In genomic region chr15:81045336-81045735, GRCm38 (mm10) we compare ENCODE assay signal across 8 mouse cellular contexts.
DNase-seq lines count a peak whose midpoint lies in the region; ATAC-seq and TF ChIP-seq lines count a peak whose summit lies in the region.
"Had no signal": no experiment of that assay in that cellular context is flagged by ENCODE, and none has a peak within 500 bp of the region (broad histone marks: within the 10 kb centered on the region; RNA-seq: fewer than 3 reads in every experiment).

No protein-coding gene starts in this region.

- 90% methylated on average over 4 of the region's 4 CpGs for WGBS in kidney, adult 2 months

- H3K36me3 ChIP-seq in MEL (ENCODE audit: control insufficient read depth in 1 of 2, insufficient read depth in 2 of 2, low read length in 2 of 2), result peaks cover 0 to 29% of the 10 kb centered on the region in 2 experiments; a peak in 2 of 4 replicates
- H3K36me3 ChIP-seq in kidney, adult 2 months (ENCODE audit: control insufficient read depth, insufficient read depth, low read length), result no peaks in the 10 kb centered on the region

- H3K79me2 ChIP-seq in MEL (ENCODE audit: control insufficient read depth, insufficient read depth, low read length, poor library complexity), result no peaks in the 10 kb centered on the region

- TF ChIP-seq POLR2A in MEL (IDR thresholded peaks at IDR 0.05; ENCODE audit: control insufficient read depth in 1 of 2, insufficient read depth in 1 of 2, low read depth in 1 of 2, low read length in 2 of 2, poor library complexity in 1 of 2), result no peak
- no peak for TF ChIP-seq POLR2A in kidney, adult 2 months (IDR thresholded peaks at IDR 0.05; ENCODE audit: low read depth, low read length)

- peak; percentile 84 to 89 for TF ChIP-seq EP300 in MEL (IDR thresholded peaks at IDR 0.05; ENCODE audit: low read depth in 1 of 2, low read length in 2 of 2)

- H3K9me3 ChIP-seq in MEL (replicated peaks; ENCODE audit: insufficient read depth, low read length), result no peaks in the 10 kb centered on the region
- H3K9me3 ChIP-seq: hindbrain, embryonic 12.5 days had no signal

- H3K27me3 ChIP-seq in MEL (ENCODE audit: control insufficient read depth in 1 of 2, insufficient read depth in 2 of 2, low read length in 2 of 2), result no peaks in the 10 kb centered on the region
- no peaks in the 10 kb centered on the region for H3K27me3 ChIP-seq in kidney, adult 2 months (replicated peaks; ENCODE audit: control insufficient read depth, insufficient read depth, low read length)
- H3K27me3 ChIP-seq: hindbrain, embryonic 12.5 days had no signal

- peak overlapping the region; percentile 1 to 12; a peak in 3 of 4 replicates for H3K4me3 ChIP-seq in MEL (ENCODE audit: control insufficient read depth in 1 of 2, insufficient read depth in 1 of 2, low read depth in 2 of 2, low read length in 2 of 2)
- H3K4me3 ChIP-seq in kidney, adult 2 months (ENCODE audit: insufficient read depth, low read depth, low read length), result no peak overlapping the region
- H3K4me3 ChIP-seq: hindbrain, embryonic 12.5 days had no signal

- H3K4me1 ChIP-seq in MEL (ENCODE audit: control insufficient read depth in 1 of 2, insufficient read depth in 2 of 2, low read length in 2 of 2), result peaks cover 12 to 27% of the 10 kb centered on the region in 2 experiments
- H3K4me1 ChIP-seq in kidney, adult 2 months (ENCODE audit: control insufficient read depth, insufficient read depth, low read length), result 0 out of 2 replicates have a peak, but pooled peaks cover 3% of the 10 kb centered on the region

- TF ChIP-seq CTCF in MEL (IDR thresholded peaks at IDR 0.05 in 2 of 3, conservative IDR thresholded peaks at IDR 0.05 in 1 of 3; ENCODE audit: control insufficient read depth in 1 of 3, insufficient read depth in 1 of 3, low read depth in 2 of 3, low read length in 3 of 3, poor library complexity in 1 of 3, severe bottlenecking in 1 of 3), result no peak
- TF ChIP-seq CTCF in kidney, adult 2 months (conservative IDR thresholded peaks at IDR 0.05; ENCODE audit: insufficient read depth, insufficient read length, low read depth, low read length), result no peak

- peak overlapping the region; percentile 91 for H3K27ac ChIP-seq in MEL (ENCODE audit: control insufficient read depth, low read depth, low read length)
- H3K27ac ChIP-seq in kidney, adult 2 months (ENCODE audit: insufficient read depth, low read depth, low read length), result no peak overlapping the region
- H3K27ac ChIP-seq: hindbrain, embryonic 12.5 days had no signal

- H3K9ac ChIP-seq in MEL (ENCODE audit: control insufficient read depth, low read depth, low read length, poor library complexity, severe bottlenecking), result peak overlapping the region; percentile 48
- H3K9ac ChIP-seq: hindbrain, embryonic 12.5 days had no signal

- peak; percentile 93 for DNase-seq in MEL (ENCODE audit: low read depth, low spot score)
- peak; percentile 67 for DNase-seq in lung, postnatal 36 days
- DNase-seq in thymus, adult 18-20 months, result peak; percentile 44 to 57
- no peak for DNase-seq in left cerebral cortex, adult 8-10 months (ENCODE audit: low spot score in 2 of 2)
- no peak for DNase-seq in kidney, adult 2 months
- no peak for DNase-seq in left cerebral cortex, adult 11 months (ENCODE audit: low spot score)

- peak; percentile 81 to 84 for ATAC-seq in hematopoietic stem cell, adult 5-6 weeks (replicated peaks in 1 of 2; ENCODE audit: insufficient read depth in 1 of 2, low FRiP score in 2 of 2, low TSS enrichment in 1 of 2, low read depth in 1 of 2, poor library complexity in 2 of 2, severe bottlenecking in 2 of 2)

- no peak for TF ChIP-seq RAD21 in MEL (IDR thresholded peaks at IDR 0.05; ENCODE audit: low read depth, low read length)

TF ChIP-seq in MEL, 35 proteins besides CTCF, POLR2A, EP300 and RAD21:
- TF ChIP-seq GATA1 (IDR thresholded peaks at IDR 0.05; ENCODE audit: low read depth, low read length) (peak; percentile 89), TCF12 (IDR thresholded peaks at IDR 0.05; ENCODE audit: low read depth, low read length) (peak; percentile 76), ZKSCAN1 (IDR thresholded peaks at IDR 0.05; ENCODE audit: low read depth, low read length) (no peak), MEF2A (IDR thresholded peaks at IDR 0.05; ENCODE audit: extremely low read depth, insufficient replicate concordance, low read depth, low read length, poor library complexity, severe bottlenecking) (no peak), MAX (IDR thresholded peaks at IDR 0.05; ENCODE audit: low read length) (0 out of 2 replicates have a peak, but pooled peaks have one; percentile 9), NRF1 (IDR thresholded peaks at IDR 0.05; ENCODE audit: insufficient read depth, low read depth, low read length, poor library complexity, severe bottlenecking) (no peak), GABPA (IDR thresholded peaks at IDR 0.05; ENCODE audit: low read depth, low read length) (no peak), HCFC1 (IDR thresholded peaks at IDR 0.05; ENCODE audit: low read depth, low read length) (no peak), TAL1 (IDR thresholded peaks at IDR 0.05; ENCODE audit: low read length) (peak; percentile 25; the same call in 1 of the 2 replicates), CHD2 (IDR thresholded peaks at IDR 0.05; ENCODE audit: low read length) (no peak), POLR2AphosphoS5 (IDR thresholded peaks at IDR 0.05; ENCODE audit: borderline replicate concordance, low read depth, low read length) (no peak), MXI1 (IDR thresholded peaks at IDR 0.05; ENCODE audit: low read depth, low read length) (peak; percentile 62; the same call in 1 of the 2 replicates), NELFE (IDR thresholded peaks at IDR 0.05; ENCODE audit: low read depth, low read length) (no peak), ZNF384 (IDR thresholded peaks at IDR 0.05; ENCODE audit: low read depth, low read length) (no peak), CHD1 (IDR thresholded peaks at IDR 0.05; ENCODE audit: low read depth, low read length) (no peak), MAFK (IDR thresholded peaks at IDR 0.05; ENCODE audit: borderline replicate concordance, low read depth, low read length) (no peak; the same call in 1 of the 2 replicates), ELF1 (IDR thresholded peaks at IDR 0.05; ENCODE audit: low read depth, low read length) (peak; percentile 87), MYB (IDR thresholded peaks at IDR 0.05; ENCODE audit: low read depth, low read length) (peak; percentile 5; the same call in 1 of the 2 replicates), SMC3 (IDR thresholded peaks at IDR 0.05; ENCODE audit: low read depth, low read length) (no peak), USF1 (IDR thresholded peaks at IDR 0.05; ENCODE audit: low read depth, low read length) (no peak), SIN3A (IDR thresholded peaks at IDR 0.05; ENCODE audit: low read length) (peak; percentile 85), BHLHE40 (IDR thresholded peaks at IDR 0.05; ENCODE audit: borderline replicate concordance, low read depth, low read length) (no peak), USF2 (IDR thresholded peaks at IDR 0.05; ENCODE audit: borderline replicate concordance in 1 of 2, insufficient read depth in 1 of 2, low read depth in 1 of 2, low read length in 2 of 2) (no peak), MYC (IDR thresholded peaks at IDR 0.05; ENCODE audit: low read depth, low read length) (no peak), RCOR1 (IDR thresholded peaks at IDR 0.05; ENCODE audit: low read depth, low read length) (no peak; the same call in 1 of the 2 replicates), E2F4 (IDR thresholded peaks at IDR 0.05; ENCODE audit: borderline replicate concordance, low read depth, low read length) (no peak), POLR2AphosphoS2 (IDR thresholded peaks at IDR 0.05; ENCODE audit: low read length) (no peak), MAZ (IDR thresholded peaks at IDR 0.05; ENCODE audit: low read depth, low read length) (no peak), JUND (IDR thresholded peaks at IDR 0.05; ENCODE audit: low read depth, low read length) (no peak), KAT2A (conservative IDR thresholded peaks at IDR 0.05; ENCODE audit: low read depth, low read length) (no peak), ZC3H11A (IDR thresholded peaks at IDR 0.05; ENCODE audit: low read depth, low read length) (no peak), ETS1 (IDR thresholded peaks at IDR 0.05; ENCODE audit: low read depth, low read length) (peak; percentile 95), UBTF (IDR thresholded peaks at IDR 0.05; ENCODE audit: borderline replicate concordance, insufficient read depth, low read depth, low read length) (no peak), ZMIZ1 (IDR thresholded peaks at IDR 0.05; ENCODE audit: low read depth, low read length) (no peak), TBP (IDR thresholded peaks at IDR 0.05; ENCODE audit: low read depth, low read length) (no peak; the same call in none of the 2 replicates)
TF ChIP-seq in MEL: peak in this region for 9.

Comparison
In these comparisons a context has a peak if more than half of its experiments do, and no peak if none do; other contexts are left out.
1. DNase-seq: peak in MEL (single experiment), lung, postnatal 36 days (single experiment) and thymus, adult 18-20 months (2 of 2); none in left cerebral cortex, adult 8-10 months (0 of 2), kidney, adult 2 months (single experiment) and left cerebral cortex, adult 11 months (single experiment).